Mouse (Mus musculus) neural tube, embryonic 10.5 days (tissue): ENCODE measurements around the gene Raver1.

Source experiments
- DNase-seq: peaks from one replicate; pipeline ENCODE4 v3.0.0-alpha.2; 2017; ENCODE audit warnings: low spot score; ENCODE audit errors: extremely low spot score

Raver1 gene

GRCm38 (mm10) chr9:21043563-21043962 is 48.2 kb downstream of the Raver1 start:
- DNase-seq: no peak

GRCm38 (mm10) chr9:21041308-21041707 is 50.5 kb downstream of the Raver1 start:
- no peak for DNase-seq

GRCm38 (mm10) chr9:21039779-21040178 is 52.0 kb downstream of the Raver1 start:
- DNase-seq: no peak

- DNase-seq: peak; percentile 46
Measured at GRCm38 (mm10) chr9:21037481-21037891, 54.3 kb downstream of the Raver1 start.

- peak; percentile 45 for DNase-seq
Measured at GRCm38 (mm10) chr9:21036666-21037065, 55.1 kb downstream of the Raver1 start.

GRCm38 (mm10) chr9:21036161-21036560 is 55.6 kb downstream of the Raver1 start:
- peak; percentile 32 for DNase-seq

GRCm38 (mm10) chr9:21035586-21035985 is 56.2 kb downstream of the Raver1 start:
- DNase-seq: no peak

GRCm38 (mm10) chr9:21034481-21035085 is 57.2 kb downstream of the Raver1 start:
- DNase-seq: peak; percentile 47

- DNase-seq: peak; percentile 78
Measured at GRCm38 (mm10) chr9:21033136-21033535, 58.7 kb downstream of the Raver1 start.

GRCm38 (mm10) chr9:21032491-21032890 is 59.3 kb downstream of the Raver1 start:
- peak; percentile 37 for DNase-seq

- DNase-seq: peak; percentile 47
Measured at GRCm38 (mm10) chr9:21031896-21032351, 59.9 kb downstream of the Raver1 start, which contains the start of gene Icam5. Gene Icam5 (plus strand): TSS chr9:21032073.

GRCm38 (mm10) chr9:21031251-21031895 is 60.4 kb downstream of the Raver1 start:
- DNase-seq: peak; percentile 67

GRCm38 (mm10) chr9:21030781-21031250 is 61.0 kb downstream of the Raver1 start:
- DNase-seq: peak; percentile 84

GRCm38 (mm10) chr9:21030055-21030600 is 61.7 kb downstream of the Raver1 start:
- DNase-seq: no peak

- DNase-seq: peak; percentile 87
Measured at GRCm38 (mm10) chr9:21029291-21030054, 62.3 kb downstream of the Raver1 start, which contains the start of gene Icam4. Gene Icam4 (plus strand): TSS chr9:21029373.

GRCm38 (mm10) chr9:21028560-21029110 is 63.2 kb downstream of the Raver1 start:
- DNase-seq: no peak

GRCm38 (mm10) chr9:21027774-21028290 is 64.0 kb downstream of the Raver1 start:
- DNase-seq: peak; percentile 24

- no peak for DNase-seq
Measured at GRCm38 (mm10) chr9:21026849-21027248, 65.0 kb downstream of the Raver1 start.

GRCm38 (mm10) chr9:21025258-21025810 is 66.5 kb downstream of the Raver1 start:
- no peak for DNase-seq
